Mouse (Mus musculus) left cerebral cortex, adult 11 months (tissue): ENCODE measurements around the gene Ctbs.
A peak's percentile ranks its signal among the peaks of the same experiment; 100 is the strongest.
"Not testable (repeated sequence)": the region's sequence is repeated elsewhere in the genome, so short reads cannot be mapped to it uniquely, and the experiment has no call there.

Experiments used
- DNase-seq: peaks from one replicate; pipeline ENCODE4 v3.0.0; 2022; ENCODE audit warnings: low spot score

The Ctbs gene

GRCm38 (mm10) chr3:146449745-146450250 is at the start of gene Ctbs:
Gene Ctbs (plus strand): TSS chr3:146449795.
- DNase-seq, result no peak

GRCm38 (mm10) chr3:146403770-146404169 is 45.8 kb upstream of the Ctbs start:
- no peak for DNase-seq

- DNase-seq, result peak; percentile 92
Observed at GRCm38 (mm10) chr3:146404311-146405201, 45.0 kb upstream of the Ctbs start, which contains the start of gene Ssx2ip. Gene Ssx2ip (plus strand): TSS chr3:146404642.

GRCm38 (mm10) chr3:146405213-146406006 is 44.2 kb upstream of the Ctbs start:
- DNase-seq, result no peak

GRCm38 (mm10) chr3:146406007-146406341 is 43.6 kb upstream of the Ctbs start:
- DNase-seq, result no peak

GRCm38 (mm10) chr3:146407086-146407721 is 42.4 kb upstream of the Ctbs start:
- DNase-seq, result no peak

GRCm38 (mm10) chr3:146410114-146410513 is 39.5 kb upstream of the Ctbs start:
- DNase-seq, result no peak

GRCm38 (mm10) chr3:146412008-146412407 is 37.6 kb upstream of the Ctbs start:
- DNase-seq, result no peak

GRCm38 (mm10) chr3:146412480-146412879 is 37.1 kb upstream of the Ctbs start:
- DNase-seq, result no peak

- no peak for DNase-seq
Observed at GRCm38 (mm10) chr3:146413016-146413415, 36.6 kb upstream of the Ctbs start.

- DNase-seq, result no peak
Observed at GRCm38 (mm10) chr3:146413992-146414391, 35.6 kb upstream of the Ctbs start.

- DNase-seq, result no peak
Observed at GRCm38 (mm10) chr3:146414555-146414954, 35.0 kb upstream of the Ctbs start.

- DNase-seq, result no peak
Observed at GRCm38 (mm10) chr3:146417873-146418272, 31.7 kb upstream of the Ctbs start.

- no peak for DNase-seq
Observed at GRCm38 (mm10) chr3:146418901-146419300, 30.7 kb upstream of the Ctbs start.

GRCm38 (mm10) chr3:146419534-146419933 is 30.1 kb upstream of the Ctbs start:
- no peak for DNase-seq

GRCm38 (mm10) chr3:146419992-146420537 is 29.5 kb upstream of the Ctbs start:
- no peak for DNase-seq

GRCm38 (mm10) chr3:146421787-146422186 is 27.8 kb upstream of the Ctbs start:
- DNase-seq, result no peak

GRCm38 (mm10) chr3:146423710-146424109 is 25.9 kb upstream of the Ctbs start:
- DNase-seq, result no peak

GRCm38 (mm10) chr3:146424306-146424900 is 25.2 kb upstream of the Ctbs start:
- DNase-seq, result no peak

GRCm38 (mm10) chr3:146425902-146426301 is 23.7 kb upstream of the Ctbs start:
- DNase-seq, result no peak

GRCm38 (mm10) chr3:146426489-146426888 is 23.1 kb upstream of the Ctbs start:
- no peak for DNase-seq

GRCm38 (mm10) chr3:146433063-146433462 is 16.5 kb upstream of the Ctbs start:
- DNase-seq, result not testable (repeated sequence)
